ENCODE assay signal across 14 mouse cellular contexts in genomic region chr4:84032505-84032904, GRCm38 (mm10).
A peak's percentile ranks its signal among the peaks of the same experiment; 100 is the strongest.
DNase-seq lines count a peak whose midpoint lies in the region; ATAC-seq and TF ChIP-seq lines count a peak whose summit lies in the region.
"Had no signal": no experiment of that assay in that cellular context is flagged by ENCODE, and none has a peak within 500 bp of the region (broad histone marks: within the 10 kb centered on the region; RNA-seq: fewer than 3 reads in every experiment).

No protein-coding gene starts in this region.

- peak overlapping the region; percentile 30; the same call in 1 of the 2 replicates for H3K9ac ChIP-seq in forebrain, embryonic 16.5 days (replicated peaks; ENCODE audit: low read depth, low read length)
- H3K9ac ChIP-seq in limb, embryonic 12.5 days (replicated peaks) = no peak overlapping the region
- H3K9ac ChIP-seq: liver, postnatal 0 days had no signal

- peak overlapping the region; percentile 41 for H3K4me2 ChIP-seq in forebrain, embryonic 16.5 days (ENCODE audit: low read length)
- no peak overlapping the region for H3K4me2 ChIP-seq in limb, embryonic 12.5 days

- peak; percentile 87 for ATAC-seq in forebrain, embryonic 16.5 days
- ATAC-seq in limb, embryonic 12.5 days (ENCODE audit: insufficient number of reproducible peaks, insufficient read depth, low FRiP score, low TSS enrichment, low read depth) = no peak
- ATAC-seq: liver, postnatal 0 days had no signal

- H3K27ac ChIP-seq in left cerebral cortex, adult 2 months = no peak overlapping the region
- H3K27ac ChIP-seq in forebrain, embryonic 16.5 days (ENCODE audit: low read length) = no peak overlapping the region
- 0 out of 2 replicates have a peak overlapping the region, but pooled peaks have one; percentile 5 for H3K27ac ChIP-seq in limb, embryonic 12.5 days

- DNase-seq in left cerebral cortex, postnatal 4 days = peak; percentile 27
- no peak for DNase-seq in left cerebral cortex, adult 2 months (ENCODE audit: extremely low spot score in 1 of 2, low spot score in 2 of 2)
- DNase-seq in retina, embryonic 14.5 days (ENCODE audit: low spot score) = peak; percentile 21
- no peak for DNase-seq in gastrocnemius, postnatal 14 days
- no peak for DNase-seq in left cerebral cortex, adult 8-10 months (ENCODE audit: low spot score in 2 of 2)
- DNase-seq in heart, postnatal 4 days = no peak
- DNase-seq: B cell, adult 2 months; cerebellum, adult 18-20 months; kidney, adult 9 months; liver, postnatal 0 days; lung, postnatal 4 days had no signal

- TF ChIP-seq CTCF in left cerebral cortex, adult 2 months (IDR thresholded peaks at IDR 0.05) = no peak

- WGBS in forebrain, embryonic 16.5 days = 6% methylated on average over 10 of the region's 10 CpGs
- WGBS in limb, embryonic 12.5 days = 71% methylated on average over 10 of the region's 10 CpGs

- H3K36me3 ChIP-seq in forebrain, embryonic 16.5 days (ENCODE audit: control insufficient read depth, insufficient read depth) = no peaks in the 10 kb centered on the region
- H3K36me3 ChIP-seq in limb, embryonic 12.5 days = no peaks in the 10 kb centered on the region

- H3K27me3 ChIP-seq in forebrain, embryonic 16.5 days (replicated peaks; ENCODE audit: control insufficient read depth, insufficient read depth, low read length) = no peaks in the 10 kb centered on the region
- no peaks in the 10 kb centered on the region for H3K27me3 ChIP-seq in limb, embryonic 12.5 days

- no peaks in the 10 kb centered on the region for H3K9me3 ChIP-seq in forebrain, embryonic 16.5 days (ENCODE audit: control insufficient read depth, low read length)
- no peaks in the 10 kb centered on the region for H3K9me3 ChIP-seq in limb, embryonic 12.5 days

- intact Hi-C loops in left cerebral cortex, postnatal 4 days (cut with DNase I) = no loop called here
- intact Hi-C loops in left cerebral cortex, adult 2 months (cut with DNase I) = no loop called here
- intact Hi-C loops in gastrocnemius, postnatal 14 days (cut with DNase I; ENCODE audit: low total_unique reads) = no loop called here

- H3K4me1 ChIP-seq in forebrain, embryonic 16.5 days (replicated peaks; ENCODE audit: control insufficient read depth, insufficient read depth, low read length) = peaks cover 7% of the 10 kb centered on the region
- H3K4me1 ChIP-seq in limb, embryonic 12.5 days (replicated peaks) = peaks cover 27% of the 10 kb centered on the region

- H3K4me3 ChIP-seq in left cerebral cortex, adult 2 months = no peak overlapping the region
- H3K4me3 ChIP-seq in forebrain, embryonic 16.5 days (replicated peaks; ENCODE audit: low read length) = 0 out of 2 replicates have a peak overlapping the region, but pooled peaks have one; percentile 9
- H3K4me3 ChIP-seq in limb, embryonic 12.5 days (replicated peaks) = no peak overlapping the region
- H3K4me3 ChIP-seq: myocyte had no signal

Comparison
In these comparisons a context has a peak if more than half of its experiments do, and no peak if none do; other contexts are left out.
1. DNase-seq: peak in left cerebral cortex, postnatal 4 days (single experiment) and retina, embryonic 14.5 days (single experiment); none in left cerebral cortex, adult 2 months (0 of 2), gastrocnemius, postnatal 14 days (single experiment), left cerebral cortex, adult 8-10 months (0 of 2) and heart, postnatal 4 days (single experiment).